Mouse (Mus musculus) liver, embryonic 11.5 days (tissue): ENCODE data around the gene Chd4. TPM values are rescaled to one million over a fixed set of nuclear protein-coding genes. Genes with fewer than 3 reads are reported as not detected.

Experiments
- ATAC-seq: fragments of 200-750 bp; cut with Nextera tagmentation; replicated peaks from 2 replicates; pipeline ENCODE4 v1.8.0; 2017; ENCODE audit warnings: moderate number of reproducible peaks, mild to moderate bottlenecking, moderate TSS enrichment, moderate library complexity; ENCODE audit not compliant: low FRiP score
- DNase-seq: peaks from one replicate; pipeline ENCODE4 v3.0.0-alpha.2; 2017; ENCODE audit warnings: low spot score
- H3K27ac ChIP-seq: fragments of 300-500 bp; sonication (generic); 2 replicates; pipeline ENCODE4 v1.5.1; 2014; ENCODE audit warnings: mild to moderate bottlenecking, low read depth, low read length, control low read depth
- H3K27me3 ChIP-seq: fragments of 300-500 bp; sonication (generic); replicated peaks from 2 replicates; pipeline ENCODE4 v1.6.1; 2014; ENCODE audit warnings: low read length, mixed read lengths; ENCODE audit not compliant: control insufficient read depth, insufficient read depth
- H3K36me3 ChIP-seq: fragments of 300-500 bp; sonication (generic); 2 replicates; pipeline ENCODE4 v1.6.1; 2014; ENCODE audit warnings: mild to moderate bottlenecking, low read length, moderate library complexity, mixed read lengths; ENCODE audit not compliant: control insufficient read depth, insufficient read depth
- H3K4me1 ChIP-seq: fragments of 300-500 bp; sonication (generic); replicated peaks from 2 replicates; pipeline ENCODE4 v1.6.1; 2014; ENCODE audit warnings: low read length, mixed read lengths; ENCODE audit not compliant: control insufficient read depth, insufficient read depth
- H3K4me2 ChIP-seq: fragments of 300-500 bp; sonication (generic); 2 replicates; pipeline ENCODE4 v1.6.1; 2014; ENCODE audit warnings: mild to moderate bottlenecking, control low read depth, moderate library complexity
- H3K4me3 ChIP-seq: fragments of 300-500 bp; sonication (generic); 2 replicates; pipeline ENCODE4 v1.5.1; 2014; ENCODE audit warnings: low read depth, low read length, control low read depth
- H3K9ac ChIP-seq: fragments of 300-500 bp; sonication (generic); 2 replicates; pipeline ENCODE4 v1.6.1; 2014; ENCODE audit warnings: low read depth, low read length, control low read depth
- H3K9me3 ChIP-seq: fragments of 300-500 bp; sonication (generic); 2 replicates; pipeline ENCODE4 v1.6.1; 2016; ENCODE audit warnings: low read length, inconsistent platforms, mixed read lengths; ENCODE audit not compliant: control insufficient read depth
- WGBS: fragments of 180-500 bp; shearing (Covaris S2); extraction: QIAGEN DNeasy Blood & Tissue Kit; methylation state at CpG from one replicate; pipeline ENCODE4 v1.1.7; 2014; 5-methylcytosine and 5-hydroxymethylcytosine counted together
- polyA plus RNA-seq: library from polyadenylated mRNA; unstranded; fragments of >200 nt; fragmentation: Nextera tagmentation; extraction: Ambion mirVana; gene quantifications from 2 replicates; pipeline ENCODE4 v1.2.1, GENCODE M21; 2014

Gene Chd4
- polyA plus RNA-seq, 1 experiment from 2014 or later: 71.6 TPM

DNA sequence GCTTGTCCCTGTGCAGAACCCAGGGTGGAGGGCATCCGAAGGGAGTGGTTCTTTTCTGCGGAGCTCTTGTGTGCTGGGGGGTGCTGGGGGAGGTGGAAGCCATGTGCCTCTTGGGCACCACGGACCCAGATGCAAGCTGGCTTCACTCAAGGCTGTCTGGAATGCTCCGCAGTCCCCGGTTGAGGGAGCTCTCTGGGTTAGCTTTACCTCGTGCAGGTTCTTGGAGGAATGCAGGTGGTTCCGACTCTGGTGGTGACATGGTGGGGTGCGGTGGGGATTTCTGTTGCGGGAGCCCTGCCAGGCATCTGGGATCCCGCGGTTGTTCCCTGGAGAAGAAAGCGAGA, 1.5 kb downstream of the Chd4 start:
- Histone ChIP-seq H3K9me3 (no peaks in the 10 kb centered on the region), H3K4me3 (peak overlapping the region; percentile 98), H3K4me2 (peak overlapping the region; percentile 80), H3K4me1 (peaks cover 31% of the 10 kb centered on the region), H3K27me3 (no peaks in the 10 kb centered on the region), H3K27ac (peak overlapping the region; percentile 98), H3K9ac (peak overlapping the region; percentile 94), H3K36me3 (peaks cover 22% of the 10 kb centered on the region)
- peak; percentile 12; the same call in 1 of the 2 replicates for ATAC-seq
- no peak for DNase-seq
- WGBS: 1% methylated on average over 12 of the region's 12 CpGs

- no peaks in the 10 kb centered on the region for H3K9me3 ChIP-seq
- H3K4me3 ChIP-seq: peak overlapping the region; percentile 98
- H3K4me1 ChIP-seq: peaks cover 31% of the 10 kb centered on the region
- H3K27me3 ChIP-seq: no peaks in the 10 kb centered on the region
- WGBS: 55% methylated on average over 8 of the region's 8 CpGs
- H3K27ac ChIP-seq: 0 out of 2 replicates have a peak overlapping the region, but pooled peaks have one; percentile 6
- ATAC-seq: no peak
- peaks cover 28% of the 10 kb centered on the region for H3K36me3 ChIP-seq
- H3K4me2 ChIP-seq: peak overlapping the region; percentile 80
- DNase-seq: no peak
- peak overlapping the region; percentile 94 for H3K9ac ChIP-seq
Observed at GRCm38 (mm10) chr6:125097951-125098350, 2.2 kb downstream of the Chd4 start.

DNA sequence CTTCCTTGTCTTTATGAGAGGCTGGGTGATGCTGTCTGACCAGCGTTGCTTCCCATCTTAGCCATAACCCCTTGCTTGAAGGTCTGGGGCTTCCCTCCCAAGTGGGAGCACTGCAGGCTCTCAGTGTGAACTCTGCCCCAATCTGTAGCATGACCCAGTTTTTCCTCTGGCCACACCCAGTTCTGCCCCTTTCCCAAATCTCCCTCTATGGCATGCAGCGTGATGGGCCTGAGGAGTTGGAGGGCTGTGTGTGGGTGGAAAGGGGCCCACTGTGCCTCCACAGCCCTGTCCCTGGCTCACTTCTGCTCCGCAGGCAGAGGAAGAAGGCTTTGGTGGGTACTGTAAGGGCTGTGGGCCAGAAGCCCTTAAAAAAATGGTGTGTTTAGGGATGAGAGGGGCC, 2.7 kb downstream of the Chd4 start:
- 67% methylated on average over 3 of the region's 3 CpGs for WGBS
- Histone ChIP-seq H3K27ac (no peak overlapping the region), H3K36me3 (peaks cover 31% of the 10 kb centered on the region)

GRCm38 (mm10) chr6:125099421-125099971, 3.7 kb downstream of the Chd4 start:
- WGBS: 70% methylated on average over 5 of the region's 5 CpGs
- H3K9me3 ChIP-seq: no peaks in the 10 kb centered on the region
- peaks cover 31% of the 10 kb centered on the region for H3K4me1 ChIP-seq
- H3K4me3 ChIP-seq: peak overlapping the region; percentile 98; the same call in 1 of the 2 replicates
- ATAC-seq (no peak), DNase-seq (no peak)
- peaks cover 35% of the 10 kb centered on the region for H3K36me3 ChIP-seq
- H3K4me2 ChIP-seq: peak overlapping the region; percentile 80
- H3K27ac ChIP-seq: no peak overlapping the region
- no peaks in the 10 kb centered on the region for H3K27me3 ChIP-seq
- no peak overlapping the region for H3K9ac ChIP-seq

More for the DNA sequence above, 2.7 kb downstream of the Chd4 start:
- Histone ChIP-seq H3K4me1 (peaks cover 31% of the 10 kb centered on the region), H3K9ac (peak overlapping the region; percentile 94), H3K9me3 (no peaks in the 10 kb centered on the region), H3K4me2 (peak overlapping the region; percentile 80), H3K27me3 (no peaks in the 10 kb centered on the region), H3K4me3 (peak overlapping the region; percentile 98)
- ATAC-seq (no peak), DNase-seq (no peak)

DNA sequence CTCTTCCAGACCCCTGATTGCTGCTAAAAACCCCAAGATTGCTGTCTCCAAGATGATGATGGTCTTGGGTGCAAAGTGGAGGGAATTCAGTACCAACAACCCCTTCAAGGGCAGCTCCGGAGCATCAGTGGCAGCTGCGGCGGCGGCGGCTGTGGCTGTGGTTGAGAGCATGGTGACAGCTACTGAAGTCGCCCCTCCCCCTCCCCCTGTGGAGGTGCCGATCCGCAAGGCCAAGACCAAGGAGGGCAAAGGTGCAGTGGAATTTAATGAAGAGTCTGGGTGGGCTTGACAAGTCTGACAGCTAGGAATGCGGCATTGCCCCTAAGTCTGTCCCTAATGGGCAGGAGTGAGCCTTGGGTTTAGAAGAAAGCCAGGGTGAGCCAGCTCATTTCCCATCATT, 5.7 kb downstream of the Chd4 start:
- WGBS: 88% methylated on average over 9 of the region's 9 CpGs
- H3K9ac ChIP-seq: no peak overlapping the region
- no peak for DNase-seq
- peaks cover 53% of the 10 kb centered on the region for H3K36me3 ChIP-seq
- H3K4me2 ChIP-seq: no peak overlapping the region
- peaks cover 25% of the 10 kb centered on the region for H3K4me1 ChIP-seq
- ATAC-seq: no peak
- H3K9me3 ChIP-seq: no peaks in the 10 kb centered on the region
- no peak overlapping the region for H3K27ac ChIP-seq
- no peak overlapping the region for H3K4me3 ChIP-seq
- H3K27me3 ChIP-seq: no peaks in the 10 kb centered on the region

GRCm38 (mm10) chr6:125104223-125104622, 8.4 kb downstream of the Chd4 start:
- peaks cover 81% of the 10 kb centered on the region for H3K36me3 ChIP-seq
- peak overlapping the region; percentile 54 for H3K27ac ChIP-seq
- ATAC-seq (peak; percentile 99), DNase-seq (no peak)
- no peak overlapping the region for H3K4me2 ChIP-seq
- H3K4me3 ChIP-seq: no peak overlapping the region
- 51% methylated on average over 4 of the region's 4 CpGs for WGBS
- H3K9me3 ChIP-seq: no peaks in the 10 kb centered on the region
- H3K4me1 ChIP-seq: peaks cover 10% of the 10 kb centered on the region
- no peaks in the 10 kb centered on the region for H3K27me3 ChIP-seq
- H3K9ac ChIP-seq: no peak overlapping the region

DNA sequence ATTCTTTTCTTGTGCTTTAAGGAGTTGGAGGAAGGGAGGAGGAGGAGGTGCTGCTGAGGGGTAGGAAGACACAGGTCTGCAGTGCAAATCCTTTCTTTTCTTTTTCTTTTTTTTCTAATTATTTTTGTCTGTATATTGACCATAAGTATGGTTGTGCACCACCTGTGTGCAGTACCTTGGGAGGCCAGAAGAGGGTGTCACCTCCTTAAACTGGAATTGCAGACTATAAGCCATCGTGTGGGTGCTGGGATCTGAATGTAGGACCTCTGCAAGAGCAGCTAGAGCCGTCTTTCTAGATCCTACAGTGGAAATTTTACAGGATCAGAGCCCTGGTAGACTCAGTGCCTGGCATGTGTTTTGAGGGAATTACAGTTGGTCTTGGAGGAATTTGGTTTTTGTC, 11.9 kb downstream of the Chd4 start:
- WGBS: 92% methylated on average over 2 of the region's 2 CpGs
- Histone ChIP-seq H3K9me3 (no peaks in the 10 kb centered on the region), H3K27me3 (no peaks in the 10 kb centered on the region), H3K9ac (no peak overlapping the region), H3K27ac (no peak overlapping the region), H3K4me3 (no peak overlapping the region), H3K36me3 (peaks cover 88% of the 10 kb centered on the region), H3K4me2 (no peak overlapping the region), H3K4me1 (peaks cover 5% of the 10 kb centered on the region)
- ATAC-seq (no peak), DNase-seq (no peak)

DNA sequence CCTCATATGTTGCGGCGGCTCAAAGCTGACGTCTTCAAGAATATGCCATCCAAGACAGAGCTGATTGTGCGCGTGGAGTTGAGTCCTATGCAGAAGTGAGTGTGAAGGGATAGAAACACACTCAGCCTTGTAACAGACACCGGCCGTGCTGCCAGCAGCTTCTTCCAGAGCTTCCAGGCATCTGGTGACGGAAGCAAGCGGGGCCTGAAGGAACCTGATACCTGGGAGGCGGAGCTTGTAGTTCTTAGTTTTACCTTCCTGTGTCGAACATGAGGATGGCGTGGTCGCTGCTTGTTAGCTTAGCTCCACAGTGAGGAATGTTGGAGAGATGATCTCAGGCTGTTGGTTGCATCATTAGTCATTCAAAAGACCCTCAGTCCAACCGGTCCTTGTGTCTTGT, 13.6 kb downstream of the Chd4 start:
- Histone ChIP-seq H3K27ac (no peak overlapping the region), H3K36me3 (peaks cover 96% of the 10 kb centered on the region), H3K9me3 (no peaks in the 10 kb centered on the region), H3K9ac (no peak overlapping the region), H3K4me2 (no peak overlapping the region), H3K4me1 (peaks cover 5% of the 10 kb centered on the region), H3K4me3 (no peak overlapping the region), H3K27me3 (no peaks in the 10 kb centered on the region)
- 91% methylated on average over 14 of the region's 14 CpGs for WGBS
- no peak for DNase-seq
- ATAC-seq: no peak

DNA sequence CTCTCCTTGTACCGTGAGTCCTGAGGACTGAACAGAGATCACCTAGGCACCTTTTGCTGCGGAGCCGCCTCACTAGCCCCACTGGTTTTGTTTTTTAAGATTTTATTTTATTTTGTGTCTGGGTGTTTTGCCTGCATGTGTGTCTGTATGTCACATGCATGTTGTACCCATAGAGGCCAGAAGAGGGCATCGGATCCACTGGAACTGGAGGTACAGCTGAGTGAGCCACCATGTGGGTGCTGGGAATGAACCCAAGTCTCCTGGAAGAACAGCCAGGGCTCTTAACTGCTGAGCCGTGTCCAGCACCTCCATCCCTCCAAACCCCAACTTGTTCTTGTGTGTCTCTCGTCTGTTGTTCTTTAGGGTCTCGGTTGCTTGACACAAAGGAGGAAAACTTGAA, 15.1 kb downstream of the Chd4 start:
- H3K27ac ChIP-seq: no peak overlapping the region
- 92% methylated on average over 7 of the region's 7 CpGs for whole genome bisulfite sequencing
- DNase-seq (no peak), ATAC-seq (no peak)
- no peaks in the 10 kb centered on the region for H3K4me1 ChIP-seq
- H3K9ac ChIP-seq: no peak overlapping the region
- no peak overlapping the region for H3K4me3 ChIP-seq
- peaks cover 88% of the 10 kb centered on the region for H3K36me3 ChIP-seq
- H3K27me3 ChIP-seq: no peaks in the 10 kb centered on the region
- no peaks in the 10 kb centered on the region for H3K9me3 ChIP-seq
- no peak overlapping the region for H3K4me2 ChIP-seq
